25 mouse cellular contexts compared by ENCODE assay signal in the genomic region with DNA sequence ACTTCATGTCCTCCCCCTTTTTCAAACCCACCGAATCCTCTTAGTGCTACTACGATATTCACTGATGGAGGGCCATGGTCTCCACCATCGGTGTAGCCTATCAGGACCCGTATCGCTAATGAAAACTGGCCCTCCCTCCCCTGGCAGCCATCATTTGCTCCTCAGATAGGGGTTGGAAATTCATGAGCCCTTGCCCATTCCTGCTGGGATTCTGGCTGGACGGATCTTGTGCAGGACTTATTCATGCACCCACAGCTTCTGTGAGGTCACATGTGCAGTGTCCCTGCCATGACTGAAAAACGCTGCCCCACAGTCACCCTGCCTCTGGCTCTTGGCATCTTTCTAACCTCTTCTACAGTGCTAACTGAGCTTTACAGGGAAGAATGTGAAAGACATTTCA.
"Had no signal": no experiment of that assay in that cellular context is flagged by ENCODE, and none has a peak within 500 bp of the region (broad histone marks: within the 10 kb centered on the region; RNA-seq: fewer than 3 reads in every experiment).

No protein-coding gene starts in this region.

- H3K27ac ChIP-seq: gastrocnemius, adult 2 months; heart, adult 2 months; heart, embryonic 13.5 days; heart, embryonic 15.5 days; hindbrain, embryonic 13.5 days; hindbrain, postnatal 0 days; kidney, embryonic 15.5 days; kidney, postnatal 0 days; limb, embryonic 13.5 days; limb, embryonic 15.5 days; liver, embryonic 12.5 days; liver, embryonic 14.5 days had no signal

- DNase-seq: gastrocnemius, adult 2 months; gastrocnemius, postnatal 10 days; gastrocnemius, postnatal 25 days; heart, adult 2 months; heart, postnatal 14 days; heart, postnatal 36 days; kidney, adult 11 months; kidney, adult 2 months; kidney, adult 9 months; kidney, postnatal 14 days; kidney, postnatal 36 days; layer of hippocampus, adult 9-11 months; layer of hippocampus, postnatal 36 days had no signal

- H3K4me1 ChIP-seq: heart, embryonic 13.5 days; heart, embryonic 15.5 days; hindbrain, embryonic 13.5 days; kidney, embryonic 15.5 days; limb, embryonic 13.5 days; limb, embryonic 15.5 days; liver, embryonic 12.5 days had no signal

- H3K4me3 ChIP-seq: gastrocnemius, adult 2 months; heart, adult 2 months; heart, embryonic 13.5 days; heart, embryonic 15.5 days; hindbrain, embryonic 13.5 days; kidney, embryonic 15.5 days; limb, embryonic 13.5 days; limb, embryonic 15.5 days; liver, embryonic 12.5 days had no signal

- H3K9ac ChIP-seq: heart, embryonic 13.5 days; heart, embryonic 15.5 days; hindbrain, embryonic 13.5 days; kidney, embryonic 15.5 days; limb, embryonic 13.5 days; limb, embryonic 15.5 days; liver, embryonic 12.5 days; liver, embryonic 14.5 days had no signal

- H3K27me3 ChIP-seq: heart, embryonic 13.5 days; heart, embryonic 15.5 days; hindbrain, embryonic 13.5 days; kidney, embryonic 15.5 days; limb, embryonic 13.5 days; limb, embryonic 15.5 days; liver, embryonic 12.5 days had no signal

- H3K4me2 ChIP-seq: heart, embryonic 11.5 days; heart, embryonic 13.5 days; heart, embryonic 15.5 days; hindbrain, embryonic 13.5 days; kidney, embryonic 15.5 days; limb, embryonic 13.5 days; limb, embryonic 15.5 days; liver, embryonic 12.5 days had no signal

- H3K9me3 ChIP-seq: heart, embryonic 13.5 days; heart, embryonic 15.5 days; hindbrain, embryonic 13.5 days; kidney, embryonic 15.5 days; limb, embryonic 13.5 days; limb, embryonic 15.5 days; liver, embryonic 12.5 days had no signal

- H3K36me3 ChIP-seq: heart, embryonic 13.5 days; heart, embryonic 15.5 days; kidney, embryonic 15.5 days; limb, embryonic 13.5 days; limb, embryonic 15.5 days; liver, embryonic 12.5 days had no signal

- ATAC-seq: hindbrain, postnatal 0 days; intestine, embryonic 16.5 days; liver, embryonic 12.5 days had no signal
